In genomic region chrX:136761103-136762074, GRCm38 (mm10) we compare ENCODE assay signal across 9 mouse cellular contexts. TPM values are rescaled to one million over a fixed set of nuclear protein-coding genes. Genes with fewer than 3 reads are reported as not detected.
A peak's percentile ranks its signal among the peaks of the same experiment; 100 is the strongest.
DNase-seq lines count a peak whose midpoint lies in the region; ATAC-seq and TF ChIP-seq lines count a peak whose summit lies in the region.
"Had no signal": no experiment of that assay in that cellular context is flagged by ENCODE, and none has a peak within 500 bp of the region (broad histone marks: within the 10 kb centered on the region; RNA-seq: fewer than 3 reads in every experiment).

No protein-coding gene starts in this region.

- no peaks in the 10 kb centered on the region; the same call in 1 of the 2 replicates for H3K36me3 ChIP-seq in heart, postnatal 0 days (replicated peaks; ENCODE audit: control insufficient read depth, insufficient read depth, low read length)
- 0 out of 2 replicates have a peak, but pooled peaks cover 4% of the 10 kb centered on the region for H3K36me3 ChIP-seq in heart, embryonic 10.5 days
- 0 out of 2 replicates have a peak, but pooled peaks cover 3% of the 10 kb centered on the region for H3K36me3 ChIP-seq in forebrain, embryonic 15.5 days
- no peaks in the 10 kb centered on the region for H3K36me3 ChIP-seq in neural tube, embryonic 15.5 days

- no peaks in the 10 kb centered on the region for H3K4me1 ChIP-seq in heart, postnatal 0 days (ENCODE audit: control insufficient read depth, insufficient read depth)
- no peaks in the 10 kb centered on the region for H3K4me1 ChIP-seq in heart, embryonic 10.5 days
- H3K4me1 ChIP-seq in forebrain, embryonic 15.5 days: no peaks in the 10 kb centered on the region
- H3K4me1 ChIP-seq in neural tube, embryonic 15.5 days: no peaks in the 10 kb centered on the region

- no peaks in the 10 kb centered on the region for H3K27me3 ChIP-seq in heart, postnatal 0 days (ENCODE audit: control insufficient read depth, insufficient read depth, low read length)
- H3K27me3 ChIP-seq in heart, embryonic 10.5 days (ENCODE audit: insufficient read depth, poor library complexity, severe bottlenecking): no peaks in the 10 kb centered on the region
- no peaks in the 10 kb centered on the region for H3K27me3 ChIP-seq in forebrain, embryonic 15.5 days
- H3K27me3 ChIP-seq in neural tube, embryonic 15.5 days (replicated peaks): no peaks in the 10 kb centered on the region

- H3K9ac ChIP-seq in heart, postnatal 0 days (replicated peaks; ENCODE audit: low read depth, low read length): no peak overlapping the region
- H3K9ac ChIP-seq in forebrain, embryonic 15.5 days (replicated peaks): no peak overlapping the region
- H3K9ac ChIP-seq in neural tube, embryonic 15.5 days (replicated peaks): no peak overlapping the region

- H3K9me3 ChIP-seq in heart, postnatal 0 days (replicated peaks; ENCODE audit: control insufficient read depth, low read length): no peaks in the 10 kb centered on the region
- H3K9me3 ChIP-seq in heart, embryonic 10.5 days: no peaks in the 10 kb centered on the region
- H3K9me3 ChIP-seq in forebrain, embryonic 15.5 days: no peaks in the 10 kb centered on the region
- H3K9me3 ChIP-seq in neural tube, embryonic 15.5 days (replicated peaks): no peaks in the 10 kb centered on the region

- H3K4me3 ChIP-seq in heart, postnatal 0 days (ENCODE audit: low read depth, low read length): no peak overlapping the region
- H3K4me3 ChIP-seq in heart, embryonic 10.5 days: no peak overlapping the region
- no peak overlapping the region for H3K4me3 ChIP-seq in forebrain, embryonic 15.5 days
- H3K4me3 ChIP-seq in neural tube, embryonic 15.5 days (replicated peaks): no peak overlapping the region

- ATAC-seq in heart, postnatal 0 days (ENCODE audit: insufficient read depth, low read depth): no peak
- ATAC-seq in forebrain, embryonic 15.5 days (replicated peaks): peak; percentile 80
- ATAC-seq in neural tube, embryonic 15.5 days (ENCODE audit: low FRiP score): peak; percentile 87

- WGBS in heart, postnatal 0 days: 63% methylated on average over 11 of the region's 11 CpGs
- WGBS in heart, embryonic 10.5 days: 77% methylated on average over 11 of the region's 11 CpGs
- WGBS in forebrain, embryonic 15.5 days: 65% methylated on average over 11 of the region's 11 CpGs
- 65% methylated on average over 11 of the region's 11 CpGs for WGBS in neural tube, embryonic 15.5 days

- H3K4me2 ChIP-seq in heart, postnatal 0 days (ENCODE audit: low read depth, low read length): no peak overlapping the region
- H3K4me2 ChIP-seq in forebrain, embryonic 15.5 days (replicated peaks): no peak overlapping the region
- H3K4me2 ChIP-seq in neural tube, embryonic 15.5 days: peak overlapping the region; percentile 22

- peak; percentile 40 for TF ChIP-seq CTCF in heart, postnatal 0 days (IDR thresholded peaks at IDR 0.05; ENCODE audit: low read depth)

- peak; percentile 12 for DNase-seq in heart, postnatal 0 days (ENCODE audit: low spot score)
- DNase-seq in heart, embryonic 10.5 days (ENCODE audit: low spot score): no peak
- peak; percentile 1 for DNase-seq in thymus, postnatal 25 days
- no peak for DNase-seq in thymus, postnatal 14 days
- no peak for DNase-seq in spleen, adult 12 weeks (ENCODE audit: low spot score)
- no peak for DNase-seq in kidney, postnatal 14 days

- H3K27ac ChIP-seq in heart, postnatal 0 days (ENCODE audit: low read depth): no peak overlapping the region
- no peak overlapping the region for H3K27ac ChIP-seq in heart, embryonic 10.5 days
- H3K27ac ChIP-seq in forebrain, embryonic 15.5 days (replicated peaks): no peak overlapping the region
- H3K27ac ChIP-seq in neural tube, embryonic 15.5 days (replicated peaks): 0 out of 2 replicates have a peak overlapping the region, but pooled peaks have one; percentile 33

- no peak for TF ChIP-seq EP300 in heart, postnatal 0 days (IDR thresholded peaks at IDR 0.05; ENCODE audit: low read depth)

RNA-seq across cellular contexts. Expression of gene Morf4l2, which starts 17.9 kb away (rescaled TPM):
- 115 and 173 TPM in 2 replicates for total RNA-seq in heart, postnatal 0 days (2014; rRNA removed; ENCODE audit: low replicate concordance)
- 212 and 214 TPM in 2 replicates for polyA plus RNA-seq in heart, postnatal 0 days (2015; fragmentation: Nextera tagmentation; extraction: Ambion mirVana)
- 448 and 541 TPM in 2 replicates for polyA plus RNA-seq in heart, embryonic 10.5 days (2016; fragmentation: Nextera tagmentation; extraction: Ambion mirVana)
- 552 and 561 TPM in 2 replicates for polyA plus RNA-seq in forebrain, embryonic 15.5 days (2015; fragmentation: Nextera tagmentation; extraction: Ambion mirVana)
- polyA plus RNA-seq in neural tube, embryonic 15.5 days (2015; fragmentation: Nextera tagmentation; extraction: Ambion mirVana): 509 and 511 TPM in 2 replicates

RNA-seq across cellular contexts. Expression of gene Glra4, which starts 18.6 kb away (rescaled TPM):
- total RNA-seq in heart, postnatal 0 days (2014; rRNA removed; ENCODE audit: low replicate concordance): not detected in 2 replicates
- not detected in 2 replicates for polyA plus RNA-seq in heart, postnatal 0 days (2015; fragmentation: Nextera tagmentation; extraction: Ambion mirVana)
- 0.15 and 0.21 TPM in 2 replicates for polyA plus RNA-seq in heart, embryonic 10.5 days (2016; fragmentation: Nextera tagmentation; extraction: Ambion mirVana)
- polyA plus RNA-seq in forebrain, embryonic 15.5 days (2015; fragmentation: Nextera tagmentation; extraction: Ambion mirVana): 0.17 TPM in 1 of 2 replicates, not detected in the other
- polyA plus RNA-seq in neural tube, embryonic 15.5 days (2015; fragmentation: Nextera tagmentation; extraction: Ambion mirVana): not detected in 2 replicates
- total RNA-seq: left cerebral cortex, postnatal 10 days had no signal

RNA-seq across cellular contexts. Expression of gene Tceal1, which starts 53.6 kb away (rescaled TPM):
- total RNA-seq in heart, postnatal 0 days (2014; rRNA removed; ENCODE audit: low replicate concordance): 4.9 and 7.3 TPM in 2 replicates
- polyA plus RNA-seq in heart, postnatal 0 days (2015; fragmentation: Nextera tagmentation; extraction: Ambion mirVana): 13.4 and 13.9 TPM in 2 replicates
- 6.1 and 7.2 TPM in 2 replicates for polyA plus RNA-seq in heart, embryonic 10.5 days (2016; fragmentation: Nextera tagmentation; extraction: Ambion mirVana)
- 19.3 and 20.2 TPM in 2 replicates for polyA plus RNA-seq in forebrain, embryonic 15.5 days (2015; fragmentation: Nextera tagmentation; extraction: Ambion mirVana)
- polyA plus RNA-seq in neural tube, embryonic 15.5 days (2015; fragmentation: Nextera tagmentation; extraction: Ambion mirVana): 21.4 and 25.9 TPM in 2 replicates

Comparison
In these comparisons a context has a peak if more than half of its experiments do, and no peak if none do; other contexts are left out.
1. DNase-seq: peak in heart, postnatal 0 days (single experiment) and thymus, postnatal 25 days (single experiment); none in heart, embryonic 10.5 days (single experiment), thymus, postnatal 14 days (single experiment), spleen, adult 12 weeks (single experiment) and kidney, postnatal 14 days (single experiment).